Mouse (Mus musculus): ENCODE results near the gene Proser3. TPM values are rescaled to one million over a fixed set of nuclear protein-coding genes. Genes with fewer than 3 reads are reported as not detected.
"Not testable (repeated sequence)": the region's sequence is repeated elsewhere in the genome, so short reads cannot be mapped to it uniquely, and the experiment has no call there.

Proser3 gene
- polyA plus RNA-seq, 1 experiment from 2014 or later: 8.7 TPM

GRCm38 (mm10) chr7:30526981-30527380, 25.1 kb downstream of the Proser3 start:
- H3K9ac ChIP-seq: no peak overlapping the region
- peaks cover 12% of the 10 kb centered on the region for H3K4me1 ChIP-seq (replicated peaks)
- no peak overlapping the region for H3K4me3 ChIP-seq (replicated peaks)
- H3K27me3 ChIP-seq (replicated peaks): no peaks in the 10 kb centered on the region
- H3K9me3 ChIP-seq: no peaks in the 10 kb centered on the region
- no peak for ATAC-seq
- peak overlapping the region; percentile 44 for H3K4me2 ChIP-seq (replicated peaks)
- 76% methylated on average over 14 of the region's 14 CpGs for WGBS
- no peak overlapping the region for H3K27ac ChIP-seq
- peaks cover 23% of the 10 kb centered on the region for H3K36me3 ChIP-seq

GRCm38 (mm10) chr7:30526399-30526798, 25.7 kb downstream of the Proser3 start:
- Histone ChIP-seq H3K27ac (0 out of 2 replicates have a peak overlapping the region, but pooled peaks have one; percentile 33), H3K4me1 (replicated peaks) (peaks cover 12% of the 10 kb centered on the region), H3K27me3 (replicated peaks) (no peaks in the 10 kb centered on the region), H3K4me3 (replicated peaks) (peak overlapping the region; percentile 15), H3K9me3 (no peaks in the 10 kb centered on the region), H3K36me3 (peaks cover 22% of the 10 kb centered on the region), H3K4me2 (replicated peaks) (peak overlapping the region; percentile 44), H3K9ac (peak overlapping the region; percentile 32; the same call in 1 of the 2 replicates)
- ATAC-seq: peak; percentile 5; the same call in 1 of the 2 replicates
- 28% methylated on average over 17 of the region's 17 CpGs for WGBS

- no peaks in the 10 kb centered on the region for H3K27me3 ChIP-seq (replicated peaks)
- peaks cover 12% of the 10 kb centered on the region for H3K4me1 ChIP-seq (replicated peaks)
- H3K4me3 ChIP-seq (replicated peaks): peak overlapping the region; percentile 15
- ATAC-seq: peak; percentile 71
- H3K27ac ChIP-seq: peak overlapping the region; percentile 33; the same call in 1 of the 2 replicates
- H3K36me3 ChIP-seq: peaks cover 19% of the 10 kb centered on the region; the same call in 1 of the 2 replicates
- peak overlapping the region; percentile 44 for H3K4me2 ChIP-seq (replicated peaks)
- WGBS: 21% methylated on average over 10 of the region's 10 CpGs
- peak overlapping the region; percentile 32; the same call in 1 of the 2 replicates for H3K9ac ChIP-seq
- no peaks in the 10 kb centered on the region for H3K9me3 ChIP-seq
These were observed 26.1 kb downstream of the Proser3 start for GRCm38 (mm10) chr7:30525954-30526353.

DNA sequence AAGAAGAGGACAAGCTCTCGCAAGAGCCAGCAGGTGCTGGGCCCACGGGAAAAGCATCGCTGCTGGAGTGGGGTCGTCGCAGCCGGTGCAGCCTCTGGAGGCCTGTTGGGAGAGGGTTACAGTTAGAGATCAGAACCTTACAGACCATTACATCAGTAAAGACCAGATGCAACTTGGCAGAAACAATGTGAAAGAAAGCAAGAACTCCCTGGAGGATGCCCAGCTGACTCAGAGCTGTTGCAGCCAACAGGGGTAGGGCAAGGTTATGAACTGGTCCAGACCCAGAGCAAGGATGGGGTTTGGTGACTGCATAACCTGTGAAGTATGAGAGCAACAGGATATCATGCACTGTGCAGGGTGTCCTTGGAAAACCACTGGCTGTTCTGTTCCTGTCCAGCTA, 27.6 kb downstream of the Proser3 start:
- WGBS: 86% methylated on average over 6 of the region's 6 CpGs
- Histone ChIP-seq H3K9me3 (no peaks in the 10 kb centered on the region), H3K27me3 (replicated peaks) (no peaks in the 10 kb centered on the region), H3K4me1 (replicated peaks) (peaks cover 12% of the 10 kb centered on the region), H3K9ac (no peak overlapping the region), H3K36me3 (peaks cover 11% of the 10 kb centered on the region; the same call in 1 of the 2 replicates), H3K27ac (no peak overlapping the region), H3K4me2 (replicated peaks) (no peak overlapping the region), H3K4me3 (replicated peaks) (no peak overlapping the region)
- no peak for ATAC-seq

DNA sequence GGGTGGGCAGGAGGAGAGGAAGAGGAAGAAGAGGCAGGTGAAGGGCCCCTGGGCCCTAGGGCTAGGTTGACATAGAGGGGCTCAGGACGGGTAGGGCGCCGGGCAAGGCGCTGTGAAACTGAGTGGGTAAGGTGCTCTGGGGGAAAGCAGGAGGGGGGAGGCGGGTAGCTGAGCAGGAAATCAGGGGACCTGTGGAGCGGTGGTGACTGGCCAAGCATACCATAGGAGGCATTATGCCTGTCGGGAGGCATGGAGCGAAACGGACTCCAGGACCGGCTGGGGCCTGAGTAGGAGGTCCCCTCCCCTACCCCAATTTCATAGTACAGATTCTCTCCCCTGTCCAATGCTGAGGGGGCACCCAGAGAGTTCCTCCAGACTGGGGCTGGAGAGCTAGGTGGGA, 29.2 kb downstream of the Proser3 start:
- Histone ChIP-seq H3K4me3 (replicated peaks) (no peak overlapping the region), H3K9ac (no peak overlapping the region), H3K9me3 (no peaks in the 10 kb centered on the region), H3K27me3 (replicated peaks) (no peaks in the 10 kb centered on the region), H3K36me3 (0 out of 2 replicates have a peak, but pooled peaks cover 3% of the 10 kb centered on the region), H3K4me1 (replicated peaks) (peaks cover 12% of the 10 kb centered on the region), H3K4me2 (replicated peaks) (no peak overlapping the region), H3K27ac (no peak overlapping the region)
- ATAC-seq: no peak
- WGBS: 90% methylated on average over 10 of the region's 10 CpGs

DNA sequence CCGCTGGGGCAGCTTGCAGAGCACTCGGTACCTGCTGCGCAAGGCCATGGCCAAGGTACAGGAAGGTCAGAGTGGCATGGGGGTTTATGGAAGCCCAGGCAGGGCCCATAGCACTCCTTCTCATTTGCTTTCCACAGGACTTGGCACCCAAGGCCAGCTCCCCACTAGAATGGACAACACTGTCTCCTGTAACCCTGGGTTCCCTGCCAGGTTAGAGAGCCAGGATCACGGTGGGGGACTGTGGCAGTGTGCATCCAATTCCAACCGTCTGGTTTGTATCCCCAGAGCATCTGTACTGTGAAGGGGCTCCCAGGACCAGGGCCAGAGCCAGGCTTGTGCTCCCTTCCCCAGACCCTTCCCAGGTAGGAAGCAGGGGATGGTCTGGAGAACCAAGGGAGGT, 31.2 kb downstream of the Proser3 start:
- no peak overlapping the region for H3K9ac ChIP-seq
- no peaks in the 10 kb centered on the region for H3K9me3 ChIP-seq
- H3K4me2 ChIP-seq (replicated peaks): no peak overlapping the region
- peaks cover 2% of the 10 kb centered on the region for H3K4me1 ChIP-seq (replicated peaks)
- WGBS: 78% methylated on average over 5 of the region's 5 CpGs
- no peak overlapping the region for H3K4me3 ChIP-seq (replicated peaks)
- 0 out of 2 replicates have a peak, but pooled peaks cover 3% of the 10 kb centered on the region for H3K36me3 ChIP-seq
- H3K27ac ChIP-seq: no peak overlapping the region
- ATAC-seq: no peak
- no peaks in the 10 kb centered on the region for H3K27me3 ChIP-seq (replicated peaks)

DNA sequence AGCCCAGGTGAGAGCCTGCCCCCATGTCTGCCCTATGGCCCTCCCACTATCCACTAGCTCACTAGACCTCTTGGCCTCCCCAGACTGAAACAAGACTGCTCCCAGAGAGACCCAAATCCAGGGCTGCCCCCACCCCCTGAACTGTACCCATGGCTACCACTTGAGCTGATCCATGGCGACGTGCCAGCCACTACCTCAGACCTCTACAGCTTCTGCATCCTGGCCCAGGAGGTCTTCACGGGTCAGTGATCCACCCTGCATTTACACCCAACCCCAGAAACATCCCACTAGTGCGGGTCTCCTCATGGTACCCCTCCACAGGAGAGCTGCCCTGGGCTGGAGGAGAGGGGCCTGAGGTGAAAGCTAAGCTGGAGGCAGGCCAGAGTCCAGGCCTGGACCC, 31.7 kb downstream of the Proser3 start:
- Histone ChIP-seq H3K4me3 (replicated peaks) (no peak overlapping the region), H3K27me3 (replicated peaks) (no peaks in the 10 kb centered on the region), H3K9me3 (no peaks in the 10 kb centered on the region), H3K27ac (no peak overlapping the region), H3K4me1 (replicated peaks) (no peaks in the 10 kb centered on the region), H3K4me2 (replicated peaks) (no peak overlapping the region), H3K9ac (no peak overlapping the region), H3K36me3 (0 out of 2 replicates have a peak, but pooled peaks cover 3% of the 10 kb centered on the region)
- 77% methylated on average over 4 of the region's 4 CpGs for WGBS
- ATAC-seq: no peak

DNA sequence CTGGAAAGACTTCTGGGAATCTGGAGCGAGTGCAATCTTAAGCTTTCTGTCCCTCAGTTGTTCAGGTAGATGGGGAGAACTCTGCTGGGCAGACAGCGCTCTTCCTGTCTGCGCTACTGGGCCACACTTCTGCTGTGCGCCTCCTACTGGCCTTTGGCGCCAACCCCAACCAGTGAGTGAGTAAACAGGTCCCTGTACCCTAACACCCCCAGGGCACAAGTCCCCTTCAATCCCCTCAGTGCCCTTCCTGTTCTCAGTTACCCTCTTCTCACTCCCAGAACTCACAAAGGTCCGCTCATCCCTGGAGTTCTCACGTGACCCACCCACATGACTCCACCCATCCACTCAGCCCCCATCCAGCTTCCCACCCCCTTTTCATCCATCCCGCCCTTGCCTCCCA, 33.8 kb downstream of the Proser3 start:
- H3K9ac ChIP-seq: no peak overlapping the region
- no peak for ATAC-seq
- WGBS: 45% methylated on average over 8 of the region's 8 CpGs

DNA sequence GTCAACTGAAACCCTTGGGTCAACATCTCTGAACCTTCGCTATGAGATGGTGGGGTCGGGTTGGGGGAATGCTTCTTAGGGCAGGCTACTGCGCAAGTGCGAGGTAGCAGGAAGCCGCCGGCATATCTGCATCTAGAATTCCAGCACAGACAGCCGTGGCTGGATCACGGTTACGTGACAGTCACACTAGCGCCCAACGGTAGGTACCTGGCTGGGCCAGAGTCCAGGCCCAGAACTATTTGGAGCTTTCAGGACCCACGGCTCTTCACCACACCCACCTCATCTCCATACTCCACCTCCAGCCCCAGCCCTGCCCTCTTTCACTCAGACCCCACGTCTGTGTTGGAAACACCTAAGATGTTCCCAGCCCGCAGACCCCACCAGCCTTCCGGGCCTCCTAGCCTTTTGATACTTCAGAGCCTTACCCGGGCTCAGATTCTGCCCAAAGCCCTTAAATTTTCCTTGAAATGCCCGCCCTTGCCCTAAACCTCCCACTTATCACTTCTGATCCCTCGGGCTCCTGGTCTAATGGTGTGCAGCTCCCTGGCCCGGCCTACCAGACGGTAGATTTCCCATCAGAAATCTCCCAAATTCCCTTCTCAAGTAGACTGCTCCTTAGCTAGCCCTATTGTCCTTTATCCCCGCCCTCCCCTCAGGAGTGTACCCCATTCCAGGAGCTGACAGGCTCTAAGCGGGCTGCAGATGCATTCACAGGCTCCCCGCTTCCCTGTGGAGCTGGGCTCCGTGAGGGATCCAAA, 36.9 kb downstream of the Proser3 start:
- no peaks in the 10 kb centered on the region for H3K9me3 ChIP-seq
- no peak overlapping the region for H3K4me2 ChIP-seq (replicated peaks)
- WGBS: 53% methylated on average over 24 of the region's 24 CpGs
- ATAC-seq: no peak
- no peak overlapping the region for H3K9ac ChIP-seq
- no peaks in the 10 kb centered on the region for H3K27me3 ChIP-seq (replicated peaks)
- no peaks in the 10 kb centered on the region for H3K4me1 ChIP-seq (replicated peaks)
- H3K36me3 ChIP-seq: no peaks in the 10 kb centered on the region
- no peak overlapping the region for H3K4me3 ChIP-seq (replicated peaks)
- no peak overlapping the region for H3K27ac ChIP-seq

More for the DNA sequence above, 33.8 kb downstream of the Proser3 start:
- no peak overlapping the region for H3K27ac ChIP-seq
- H3K36me3 ChIP-seq: no peaks in the 10 kb centered on the region
- no peaks in the 10 kb centered on the region for H3K9me3 ChIP-seq
- no peak overlapping the region for H3K4me2 ChIP-seq (replicated peaks)
- no peak overlapping the region for H3K4me3 ChIP-seq (replicated peaks)
- H3K4me1 ChIP-seq (replicated peaks): no peaks in the 10 kb centered on the region
- H3K27me3 ChIP-seq (replicated peaks): no peaks in the 10 kb centered on the region

DNA sequence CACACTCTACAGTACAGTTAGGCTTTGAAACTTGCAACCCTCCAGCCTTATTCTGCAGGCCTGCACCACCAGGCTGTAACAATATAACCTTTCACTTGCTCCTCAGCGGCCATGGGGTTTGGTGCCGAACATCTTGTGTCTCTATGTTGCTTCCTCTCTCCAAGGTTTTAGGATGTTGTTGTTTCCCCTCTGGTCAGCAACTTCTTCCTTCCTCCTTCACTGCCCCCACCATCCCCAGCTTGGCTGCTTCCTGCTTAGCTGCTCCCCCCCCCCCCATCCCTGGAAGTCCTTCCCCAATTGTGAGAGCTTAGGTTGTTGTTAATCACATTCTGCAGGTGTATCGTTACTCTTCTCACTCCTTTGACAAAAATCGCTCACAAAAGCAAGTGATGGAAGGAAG, 44.0 kb downstream of the Proser3 start:
- no peaks in the 10 kb centered on the region for H3K4me1 ChIP-seq (replicated peaks)
- no peak for ATAC-seq
- H3K27me3 ChIP-seq (replicated peaks): no peaks in the 10 kb centered on the region
- no peak overlapping the region for H3K9ac ChIP-seq
- H3K9me3 ChIP-seq: no peaks in the 10 kb centered on the region
- no peaks in the 10 kb centered on the region for H3K36me3 ChIP-seq
- WGBS: 80% methylated on average over 4 of the region's 4 CpGs
- H3K4me2 ChIP-seq (replicated peaks): no peak overlapping the region
- H3K27ac ChIP-seq: no peak overlapping the region
- no peak overlapping the region for H3K4me3 ChIP-seq (replicated peaks)

GRCm38 (mm10) chr7:30501159-30501558, 50.9 kb downstream of the Proser3 start:
- H3K27ac ChIP-seq; H3K4me3 ChIP-seq (replicated peaks); H3K9me3 ChIP-seq; H3K9ac ChIP-seq; H3K4me1 ChIP-seq (replicated peaks); H3K27me3 ChIP-seq (replicated peaks); H3K4me2 ChIP-seq (replicated peaks); ATAC-seq; H3K36me3 ChIP-seq: not testable (repeated sequence)
- WGBS: 79% methylated on average over 5 of the region's 5 CpGs

- H3K4me1 ChIP-seq (replicated peaks); ATAC-seq; H3K9me3 ChIP-seq; H3K9ac ChIP-seq; H3K4me2 ChIP-seq (replicated peaks); H3K4me3 ChIP-seq (replicated peaks); H3K27ac ChIP-seq; H3K27me3 ChIP-seq (replicated peaks); H3K36me3 ChIP-seq: not testable (repeated sequence)
- 68% methylated on average over 5 of the region's 5 CpGs for WGBS
These were observed 56.5 kb downstream of the Proser3 start for GRCm38 (mm10) chr7:30495506-30496042.

Measured in intestine, embryonic 15.5 days (tissue).